Mouse (Mus musculus) adrenal gland, postnatal 36 days (tissue): ENCODE measurements around the gene Olfr497. TPM values are rescaled to one million over a fixed set of nuclear protein-coding genes. Genes with fewer than 3 reads are reported as not detected.

Experiments used
- DNase-seq, 2 experiments: peaks; one replicate each; pipeline ENCODE4 v3.0.0; 2021; ENCODE audit warnings: mixed read lengths in 1 of 2
- long read RNA-seq, 2 experiments: library from polyadenylated mRNA; stranded (forward); transcript quantifications; one replicate each; pipeline ENCODE4 v2.0.0; 2021; ENCODE audit warnings: borderline sequencing depth in 2 of 2
- total RNA-seq, 2 experiments: library from RNA; stranded (reverse); gene quantifications; 2 replicates each; pipeline ENCODE4 v1.2.3; 2021

Olfr497 gene
- total RNA-seq: not detected
- long read RNA-seq, experiment 1: 0 reads
- long read RNA-seq, experiment 2: 0 reads

GRCm38 (mm10) chr7:108420121-108420520 lies at the start of gene Olfr497:
Gene Olfr497 (plus strand): TSS chr7:108420421.
- no peak for DNase-seq

- no peak for DNase-seq
Measured at GRCm38 (mm10) chr7:108392867-108393266, 27.4 kb upstream of the Olfr497 start, which contains the start of gene Olfr495. Gene Olfr495 (plus strand): TSS chr7:108393167.

GRCm38 (mm10) chr7:108465026-108465425 lies 44.8 kb downstream of the Olfr497 start, which contains the start of gene Olfr498:
Gene Olfr498 (plus strand): TSS chr7:108465326.
- DNase-seq: no peak

Other genes starting within 250 kb of the Olfr497 start
- not detected for gene Olfr486, start 247.7 kb upstream of the Olfr497 start, total RNA-seq
- not detected for gene Olfr487, start 205.8 kb upstream of the Olfr497 start, total RNA-seq
- not detected for gene Olfr488, start 162.1 kb upstream of the Olfr497 start, total RNA-seq
- not detected for gene Olfr490, start 131.5 kb upstream of the Olfr497 start, total RNA-seq
- gene Olfr491, start 107.0 kb upstream of the Olfr497 start, total RNA-seq: not detected
- gene Olfr492, start 96.7 kb upstream of the Olfr497 start, total RNA-seq: not detected
- gene Olfr493, start 73.4 kb upstream of the Olfr497 start, total RNA-seq: not detected
- not detected for gene Olfr494, start 55.1 kb upstream of the Olfr497 start, total RNA-seq
- not detected for gene Olfr495, start 27.3 kb upstream of the Olfr497 start, total RNA-seq
- not detected for gene Olfr498, start 44.9 kb downstream of the Olfr497 start, total RNA-seq
- not detected for gene Olfr502, start 104.6 kb downstream of the Olfr497 start, total RNA-seq
- not detected for gene Olfr503, start 124.1 kb downstream of the Olfr497 start, total RNA-seq
- not detected for gene Olfr504, start 145.4 kb downstream of the Olfr497 start, total RNA-seq
- gene Olfr506, start 190.4 kb downstream of the Olfr497 start, total RNA-seq: not detected
- gene Olfr507, start 201.4 kb downstream of the Olfr497 start, total RNA-seq: not detected
- not detected for gene Olfr508, start 209.6 kb downstream of the Olfr497 start, total RNA-seq
- not detected for gene Olfr509, start 231.5 kb downstream of the Olfr497 start, total RNA-seq
- not detected for gene Olfr510, start 246.0 kb downstream of the Olfr497 start, total RNA-seq